Mouse (Mus musculus) CH12.LX (cell line): ENCODE measurements at regions not wholly inside any gene's neighbourhood (a gene's known extent, or its start where the extent isn't known, plus 50 kb on each side); places are given as distances from the start of the nearest gene placed in this dataset.

Source experiments
- CTCF ChIP-seq, 2 experiments: IDR thresholded peaks in 1 of 2; conservative IDR thresholded peaks in 1 of 2; 2 replicates each; pipeline ENCODE4 v1.5.1; 2011 to 2012; ENCODE audit warnings: low read depth in 2 of 2, low read length in 2 of 2, improper control_type of control experiment in 1 of 2, inconsistent platforms in 1 of 2, mild to moderate bottlenecking in 1 of 2, moderate library complexity in 1 of 2
- E2F4 ChIP-seq: IDR thresholded peaks from 2 replicates; pipeline ENCODE4 v1.6.1; 2011; ENCODE audit warnings: low read depth, low read length, improper control_type of control experiment; ENCODE audit not compliant: insufficient replicate concordance
- EP300 ChIP-seq: IDR thresholded peaks from 2 replicates; pipeline ENCODE4 v1.6.1; 2011; ENCODE audit warnings: low read length, improper control_type of control experiment
- HCFC1 ChIP-seq: IDR thresholded peaks from 2 replicates; pipeline ENCODE4 v1.6.1; 2012; ENCODE audit warnings: low read depth, mild to moderate bottlenecking, inconsistent platforms, low read length, improper control_type of control experiment
- POLR2A ChIP-seq: IDR thresholded peaks from 2 replicates; pipeline ENCODE4 v1.6.1; 2011; ENCODE audit warnings: low read depth, mild to moderate bottlenecking, improper control_type of control experiment, low read length
- RCOR1 ChIP-seq: conservative IDR thresholded peaks from 2 replicates; pipeline ENCODE4 v1.6.1; 2012; ENCODE audit warnings: low read depth, mild to moderate bottlenecking, inconsistent platforms, low read length, improper control_type of control experiment
- SIN3A ChIP-seq: IDR thresholded peaks from 2 replicates; pipeline ENCODE4 v1.6.1; 2012; ENCODE audit warnings: low read length, improper control_type of control experiment, inconsistent platforms
- TBP ChIP-seq: conservative IDR thresholded peaks from 2 replicates; pipeline ENCODE4 v1.6.1; 2011; ENCODE audit warnings: low read depth, low read length, improper control_type of control experiment
- UBTF ChIP-seq: IDR thresholded peaks from 2 replicates; pipeline ENCODE4 v1.6.1; 2012; ENCODE audit warnings: low read depth, mild to moderate bottlenecking, inconsistent platforms, low read length, improper control_type of control experiment, moderate library complexity
- ZNF384 ChIP-seq: IDR thresholded peaks from 2 replicates; pipeline ENCODE4 v1.6.1; 2012; ENCODE audit warnings: low read depth, low read length, improper control_type of control experiment, inconsistent platforms

- TF ChIP-seq RCOR1, result no peak
- no peak for TF ChIP-seq UBTF
- TF ChIP-seq POLR2A, result no peak
- TF ChIP-seq CTCF (conservative IDR thresholded peaks at IDR 0.05 in 1 of 2, IDR thresholded peaks at IDR 0.05 in 1 of 2; ENCODE audit: low read depth in 2 of 2, low read length in 2 of 2), result no peak
- no peak for TF ChIP-seq EP300
- TF ChIP-seq ZNF384, result no peak
- no peak for TF ChIP-seq HCFC1
- TF ChIP-seq E2F4, result no peak
- TF ChIP-seq SIN3A, result no peak
- TF ChIP-seq TBP, result no peak
Measured at GRCm38 (mm10) chr12:79932905-79933304, 179.9 kb downstream of the Zfp36l1 start.
